Mouse (Mus musculus) right cerebral cortex, postnatal 10 days (tissue): ENCODE results near the gene Abl2.
"Not testable (repeated sequence)": the region's sequence is repeated elsewhere in the genome, so short reads cannot be mapped to it uniquely, and the experiment has no call there.

Experiments
- DNase-seq, 2 experiments: peaks; one replicate each; pipeline ENCODE4 v3.0.0; 2021; ENCODE audit warnings: low spot score in 2 of 2

The Abl2 gene

DNA sequence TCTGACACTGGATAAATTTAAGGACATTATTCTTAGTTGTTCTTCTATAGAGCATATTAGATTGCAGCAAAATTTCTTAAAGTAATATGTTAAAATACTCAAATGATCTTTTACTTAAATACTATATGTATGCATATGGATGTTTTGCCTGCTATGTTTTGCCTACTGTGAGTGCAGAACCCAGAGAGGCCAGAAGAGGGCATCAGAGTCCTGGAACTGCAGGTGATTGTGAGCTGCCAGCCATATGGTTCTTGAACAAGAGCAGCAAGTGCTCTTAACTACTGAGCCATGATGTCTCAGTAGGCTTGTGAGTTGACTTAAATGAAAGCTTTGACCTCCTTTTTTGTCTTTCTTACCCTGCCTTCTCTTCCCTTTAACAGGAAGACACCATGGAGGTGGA, 72.4 kb downstream of the Abl2 start:
- no peak for DNase-seq

DNA sequence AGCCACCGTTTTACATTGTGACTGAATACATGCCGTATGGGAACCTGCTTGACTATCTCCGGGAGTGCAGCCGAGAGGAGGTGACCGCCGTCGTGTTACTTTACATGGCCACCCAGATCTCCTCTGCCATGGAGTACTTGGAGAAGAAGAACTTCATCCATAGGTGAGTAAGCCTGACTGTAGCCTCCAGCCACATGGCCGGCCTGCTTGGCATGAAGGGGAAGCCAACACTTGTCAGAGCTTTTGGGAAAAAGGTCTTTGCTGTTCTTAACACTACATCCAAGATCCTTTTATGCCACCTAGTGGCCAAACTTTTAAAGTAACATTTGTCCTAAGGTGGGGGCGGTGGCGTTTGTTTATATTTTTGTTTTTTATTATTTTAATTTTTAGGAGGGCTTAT, 74.5 kb downstream of the Abl2 start:
- no peak for DNase-seq

- no peak for DNase-seq
Observed at GRCm38 (mm10) chr1:156635148-156635547, 76.6 kb downstream of the Abl2 start.

- DNase-seq: no peak
Observed at GRCm38 (mm10) chr1:156639455-156639854, 80.9 kb downstream of the Abl2 start.

DNA sequence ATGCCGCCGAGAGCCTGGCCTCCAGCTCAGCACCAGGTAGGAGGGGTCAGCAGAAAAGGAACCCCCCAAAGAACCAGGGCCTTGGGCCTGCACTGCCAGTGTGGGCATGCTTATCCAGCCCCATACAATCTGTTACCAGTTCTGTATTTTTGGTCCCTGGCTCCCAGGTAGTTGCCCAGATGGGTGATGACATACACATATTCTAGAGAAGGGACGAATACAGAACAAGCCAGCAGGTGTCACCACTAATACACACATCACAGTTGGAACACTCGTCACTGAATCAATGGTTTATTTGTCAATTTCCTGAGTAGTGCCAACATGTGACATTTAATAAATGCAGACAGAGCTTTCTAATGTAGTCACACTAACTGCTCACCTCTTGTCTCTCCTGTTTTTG, 82.0 kb downstream of the Abl2 start:
- DNase-seq: no peak

DNA sequence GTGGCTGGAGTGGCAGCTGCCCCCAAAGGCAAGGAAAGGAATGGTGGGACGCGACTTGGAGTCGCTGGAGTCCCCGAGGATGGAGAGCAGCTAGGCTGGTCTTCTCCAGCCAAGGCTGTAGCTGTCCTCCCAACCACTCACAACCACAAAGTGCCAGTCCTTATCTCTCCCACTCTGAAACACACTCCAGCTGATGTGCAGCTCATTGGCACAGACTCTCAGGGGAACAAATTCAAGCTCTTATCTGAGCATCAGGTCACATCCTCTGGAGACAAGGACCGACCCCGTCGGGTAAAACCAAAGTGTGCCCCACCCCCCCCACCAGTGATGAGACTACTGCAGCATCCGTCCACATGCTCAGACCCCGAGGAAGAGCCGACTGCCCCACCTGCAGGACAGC, 83.2 kb downstream of the Abl2 start:
- DNase-seq: no peak

DNA sequence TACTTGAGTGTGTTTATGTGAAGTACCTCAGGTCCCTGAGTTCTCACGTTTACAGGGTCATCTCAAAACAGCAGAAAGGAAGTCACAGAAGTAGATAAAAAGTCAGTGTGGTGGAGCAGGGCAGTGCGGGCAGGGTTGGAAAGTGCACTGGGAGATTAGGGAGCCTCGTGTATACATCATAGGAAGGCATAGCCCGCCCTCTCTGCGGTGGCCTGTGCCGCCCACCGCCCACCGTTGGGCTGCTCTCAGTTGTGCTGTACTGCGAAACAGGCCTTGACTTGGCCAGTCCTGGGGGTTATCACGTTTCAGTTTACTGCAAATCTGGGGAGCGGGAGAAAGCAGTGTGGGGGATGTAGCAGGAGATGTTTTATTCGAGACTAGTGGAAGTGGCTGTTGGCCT, 84.2 kb downstream of the Abl2 start:
- no peak for DNase-seq

DNA sequence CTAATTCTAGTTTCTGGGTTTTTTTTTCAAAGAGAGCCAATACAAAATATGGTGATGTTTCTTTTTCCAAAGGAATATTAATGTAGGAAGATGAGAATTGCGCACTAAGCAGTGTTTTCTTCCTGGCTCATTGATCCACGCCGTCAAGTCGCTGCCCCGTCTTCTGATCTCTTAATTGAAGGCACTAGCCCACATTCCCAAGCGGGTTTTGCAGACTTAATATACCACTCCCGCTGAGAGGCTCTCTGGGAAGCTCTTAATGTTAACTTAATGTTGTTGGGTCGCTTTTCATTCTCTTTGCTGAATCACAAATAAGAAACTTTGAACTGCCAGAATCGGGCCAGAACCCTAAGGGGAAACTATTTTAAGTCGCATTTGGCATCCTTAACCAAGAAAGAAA, 85.5 kb downstream of the Abl2 start:
- DNase-seq: no peak

DNA sequence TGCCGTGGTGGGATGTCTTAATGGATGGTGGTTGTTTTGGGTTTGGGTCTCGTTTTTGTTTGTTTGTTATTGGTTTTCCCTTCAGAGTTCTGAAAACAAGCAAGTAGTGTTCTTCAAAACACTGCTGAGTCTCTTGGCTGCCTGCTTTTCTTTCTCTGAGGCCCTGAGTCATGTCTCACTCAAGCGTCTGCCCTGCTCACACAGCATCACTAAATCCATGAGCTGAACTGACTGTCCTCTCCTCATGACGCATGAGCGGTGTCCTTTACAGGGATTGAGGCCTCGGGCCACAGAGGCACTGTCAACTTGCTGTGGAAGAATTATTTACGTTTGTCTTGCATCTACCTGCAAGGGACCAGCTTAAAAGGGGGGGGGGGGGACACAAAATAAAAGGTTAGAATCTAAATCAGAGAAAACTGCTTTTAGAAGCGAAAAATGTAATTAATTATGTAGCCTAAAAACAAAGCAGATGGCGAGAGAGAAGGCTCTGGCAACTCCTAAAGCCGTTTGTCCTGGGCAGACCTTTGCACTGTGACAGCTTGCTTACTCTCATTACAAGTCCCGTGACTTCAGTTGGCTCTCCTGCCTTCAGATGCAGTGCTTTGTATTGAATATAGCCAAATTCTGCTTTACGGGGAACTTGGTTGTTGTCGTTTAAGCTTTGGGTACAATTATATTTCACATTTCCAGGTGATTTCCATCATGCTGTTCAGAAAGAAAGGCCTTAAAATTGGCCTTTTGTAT, 86.4 kb downstream of the Abl2 start:
- DNase-seq: no peak

DNA sequence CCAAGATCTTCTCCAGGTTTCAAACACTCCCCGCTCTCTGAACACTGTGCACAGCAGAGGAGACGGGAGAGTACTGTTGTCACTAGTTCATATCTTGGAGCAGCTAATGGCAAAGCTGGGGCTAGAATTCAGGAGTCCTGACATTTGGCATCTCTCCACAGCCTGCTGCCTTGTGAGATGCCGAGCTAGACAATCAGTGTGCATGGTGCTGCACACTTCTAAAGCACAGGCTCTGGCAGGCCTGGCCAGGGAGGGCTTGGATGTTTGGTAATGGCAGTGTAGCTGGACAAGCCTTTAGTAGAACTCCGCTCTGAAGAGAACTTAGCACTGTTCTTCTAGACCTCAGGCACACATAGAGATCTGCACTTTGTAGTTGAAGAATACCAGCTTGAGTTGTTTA, 87.4 kb downstream of the Abl2 start:
- DNase-seq: no peak

DNA sequence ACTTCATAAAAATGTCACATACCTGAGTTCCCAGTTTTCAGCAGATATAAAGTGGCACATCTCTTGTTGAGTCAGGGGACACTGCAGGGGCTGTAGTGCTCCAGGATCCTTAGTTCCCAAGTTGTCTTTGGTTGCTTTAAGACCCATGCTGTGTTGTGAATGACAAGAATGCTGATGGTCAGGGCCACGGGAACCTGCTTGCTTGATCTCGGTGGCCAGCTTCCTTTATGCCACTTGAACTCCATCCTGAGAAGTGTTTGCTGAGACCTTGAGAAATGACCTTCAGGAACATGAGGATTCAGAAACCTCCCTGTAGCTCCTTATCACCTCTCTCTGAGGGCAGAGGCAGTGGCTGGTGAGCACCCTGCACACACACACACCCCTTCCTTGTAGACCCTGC, 90.1 kb downstream of the Abl2 start:
- DNase-seq: no peak

DNA sequence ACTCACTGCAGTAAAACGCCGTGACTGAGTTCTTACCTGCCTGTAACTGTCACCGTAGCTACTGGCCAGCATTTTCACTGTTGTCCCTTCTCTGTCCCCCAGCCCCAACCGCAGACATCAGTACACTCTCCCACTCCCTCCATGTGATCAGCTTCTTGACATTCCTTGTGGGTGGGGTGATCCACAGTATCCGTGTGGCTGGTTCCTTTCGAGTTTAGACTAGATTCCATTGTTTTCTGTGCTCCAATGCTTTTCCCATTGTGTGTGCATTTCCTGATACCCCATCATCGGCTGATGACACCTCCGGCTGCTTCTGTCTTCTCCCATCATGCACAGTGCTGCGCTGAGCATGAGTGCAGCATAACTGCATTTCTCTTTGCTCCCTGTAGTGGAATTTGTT, 92.0 kb downstream of the Abl2 start:
- DNase-seq: no peak

GRCm38 (mm10) chr1:156652189-156652822, 93.7 kb downstream of the Abl2 start:
- DNase-seq: no peak

DNA sequence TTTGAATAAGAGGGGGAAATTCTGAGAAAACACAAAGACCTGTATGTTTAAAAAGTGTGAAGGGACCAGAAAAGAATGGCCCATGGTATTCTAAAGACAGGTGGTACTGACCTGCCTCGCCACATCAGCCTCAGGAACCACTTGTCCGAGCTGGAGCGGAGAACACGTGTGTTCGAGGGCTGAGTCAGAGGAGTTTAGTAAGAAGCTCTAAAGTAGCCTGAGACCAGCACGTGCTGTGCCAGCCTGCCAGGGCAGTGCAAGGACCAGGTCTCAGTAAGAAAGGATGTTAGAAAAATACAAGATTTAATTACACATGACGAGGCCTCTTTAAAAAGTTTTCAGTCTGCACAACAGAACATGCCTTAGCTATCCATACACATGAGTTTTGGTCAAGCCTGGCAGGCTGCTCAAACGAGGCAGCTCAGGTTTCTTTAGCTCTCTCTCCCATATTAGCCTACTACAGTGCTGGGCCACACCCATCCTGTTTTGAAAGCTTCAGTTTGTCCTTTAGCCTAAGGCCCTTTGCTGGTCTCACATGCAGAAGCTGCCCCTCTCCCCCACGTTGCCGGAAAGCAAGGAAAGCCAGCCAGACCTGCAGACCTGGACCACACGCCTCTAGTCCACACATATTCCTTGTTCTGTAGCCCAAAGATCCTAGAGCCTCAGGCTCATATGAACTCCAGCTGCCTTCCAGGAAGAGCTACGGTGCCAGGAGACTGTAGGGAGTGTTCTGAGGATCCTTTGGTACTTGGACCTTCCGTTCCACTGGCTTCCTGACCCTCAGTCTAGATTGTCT, 96.3 kb downstream of the Abl2 start:
- no peak for DNase-seq

DNA sequence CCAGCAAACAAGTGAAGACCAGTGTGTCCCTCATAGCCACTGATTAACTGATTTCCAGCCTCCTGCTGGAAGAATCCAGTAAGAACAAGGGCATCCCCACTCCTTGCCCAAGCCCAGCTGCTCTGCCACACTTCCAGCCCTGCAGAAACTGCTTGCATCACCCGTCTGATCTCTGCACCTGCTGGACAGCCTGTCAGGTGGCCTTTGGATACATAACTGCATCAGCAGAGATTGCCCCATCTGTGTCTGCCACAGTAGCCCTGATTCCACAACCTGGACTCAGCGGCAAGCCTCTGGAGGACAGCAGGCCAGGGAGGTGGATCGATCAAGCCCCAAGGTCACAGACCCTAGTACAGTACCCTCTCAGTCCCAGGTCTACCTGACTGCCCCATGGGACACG, 98.9 kb downstream of the Abl2 start:
- no peak for DNase-seq

- DNase-seq: no peak
Observed at GRCm38 (mm10) chr1:156658676-156659075, 100.1 kb downstream of the Abl2 start.

- DNase-seq: no peak
Observed at GRCm38 (mm10) chr1:156659906-156660659, 101.5 kb downstream of the Abl2 start.

- DNase-seq: not testable (repeated sequence)
Observed at GRCm38 (mm10) chr1:156660660-156661236, 102.2 kb downstream of the Abl2 start.

DNA sequence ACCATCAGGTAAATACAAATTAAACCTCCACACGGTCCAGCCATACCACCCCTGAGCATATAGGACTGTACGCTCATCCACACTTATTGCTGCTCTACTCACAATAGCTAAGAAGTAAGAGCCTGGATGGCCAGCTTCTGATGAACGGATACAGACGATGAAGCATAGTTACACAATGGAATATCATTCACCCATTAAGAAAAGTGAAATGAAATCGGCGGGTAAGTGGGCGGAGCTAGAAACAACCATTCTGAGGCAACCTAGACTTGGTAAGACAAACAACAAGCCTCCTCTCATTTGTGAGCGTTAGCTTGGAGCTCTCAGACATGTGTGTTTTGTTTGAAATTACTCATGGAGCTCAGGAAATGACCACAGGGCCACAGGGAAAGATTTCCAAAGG, 107.2 kb downstream of the Abl2 start:
- no peak for DNase-seq

GRCm38 (mm10) chr1:156667141-156667926, 108.7 kb downstream of the Abl2 start:
- no peak for DNase-seq

DNA sequence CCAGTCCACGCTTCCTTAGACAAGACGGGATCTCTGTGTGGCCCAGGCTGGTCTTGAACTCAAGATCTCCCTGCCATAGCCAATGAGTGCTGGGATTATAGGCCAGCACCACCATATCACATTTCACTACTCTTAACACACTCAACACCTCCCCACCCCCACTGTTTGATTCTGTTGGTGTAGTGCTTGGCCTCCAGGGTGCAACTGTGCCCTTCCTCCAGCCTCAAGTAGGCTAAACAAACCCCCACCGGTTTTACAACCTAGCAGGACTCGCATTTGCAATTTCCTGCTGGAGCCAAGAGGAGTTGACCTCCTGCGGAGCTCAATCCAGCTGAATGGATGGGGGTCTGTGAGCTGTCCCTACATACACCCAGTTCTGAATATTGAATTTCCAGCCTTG, 110.0 kb downstream of the Abl2 start:
- no peak for DNase-seq
